Mouse (Mus musculus): ENCODE measurements around the gene Ndufb5.
"Not testable (repeated sequence)": the region's sequence is repeated elsewhere in the genome, so short reads cannot be mapped to it uniquely, and the experiment has no call there.

The Ndufb5 gene

GRCm38 (mm10) chr3:32725951-32726350 lies 10.8 kb upstream of the Ndufb5 start:
- DNase-seq (ENCODE audit: low read depth, low spot score), result no peak

DNA sequence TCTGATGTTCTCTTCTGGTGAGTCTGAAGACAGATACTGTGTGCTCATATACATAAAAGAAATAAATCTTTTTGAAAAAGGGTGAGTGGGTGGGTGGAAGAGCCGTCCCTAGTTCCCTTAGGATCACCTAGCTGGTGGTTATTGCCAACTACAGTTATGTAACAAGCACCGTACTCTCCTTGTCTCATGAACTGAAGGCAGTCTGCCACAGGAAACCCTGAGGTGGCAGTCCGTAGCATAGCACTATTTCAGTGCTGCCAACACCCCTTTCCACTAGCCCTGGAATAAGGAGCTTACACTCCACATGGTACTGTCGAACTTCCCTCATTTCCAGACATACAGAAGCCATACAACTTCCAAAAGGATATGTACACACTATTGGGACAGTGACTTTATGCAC lies 8.9 kb upstream of the Ndufb5 start:
- DNase-seq (ENCODE audit: low read depth, low spot score), result no peak

DNA sequence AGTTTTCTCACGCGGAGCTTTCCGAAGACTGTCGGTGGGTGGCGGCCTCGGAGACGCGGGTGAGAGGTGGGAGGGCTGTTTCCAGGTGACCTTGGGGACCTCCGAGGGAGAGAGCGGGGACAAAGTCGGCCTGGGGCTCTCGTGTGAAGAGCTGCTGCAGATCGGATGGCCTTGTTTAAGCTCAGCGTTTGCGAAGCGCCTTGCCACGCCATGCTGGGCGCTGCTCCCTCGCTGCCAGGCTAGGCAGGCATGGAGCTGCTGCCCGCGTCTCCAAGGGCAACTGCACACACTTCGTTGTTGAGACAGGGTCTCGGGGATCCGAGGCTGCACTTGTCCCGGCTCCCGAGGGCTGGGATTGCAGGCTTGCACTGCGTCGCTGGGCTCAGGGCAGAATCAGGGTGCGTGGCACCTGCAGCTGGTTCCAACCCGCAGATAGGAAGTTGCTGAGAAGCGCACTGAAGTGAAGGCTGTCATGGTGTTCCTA lies 424 bp downstream of the Ndufb5 start, which contains the start of gene Mrpl47:
Gene Mrpl47 (minus strand): TSS at position 434 of the 484 bp plus-strand sequence.
- DNase-seq (ENCODE audit: low read depth, low spot score), result no peak

- no peak for DNase-seq (ENCODE audit: low read depth, low spot score)
Observed at GRCm38 (mm10) chr3:32738549-32738948, 1.8 kb downstream of the Ndufb5 start.

DNA sequence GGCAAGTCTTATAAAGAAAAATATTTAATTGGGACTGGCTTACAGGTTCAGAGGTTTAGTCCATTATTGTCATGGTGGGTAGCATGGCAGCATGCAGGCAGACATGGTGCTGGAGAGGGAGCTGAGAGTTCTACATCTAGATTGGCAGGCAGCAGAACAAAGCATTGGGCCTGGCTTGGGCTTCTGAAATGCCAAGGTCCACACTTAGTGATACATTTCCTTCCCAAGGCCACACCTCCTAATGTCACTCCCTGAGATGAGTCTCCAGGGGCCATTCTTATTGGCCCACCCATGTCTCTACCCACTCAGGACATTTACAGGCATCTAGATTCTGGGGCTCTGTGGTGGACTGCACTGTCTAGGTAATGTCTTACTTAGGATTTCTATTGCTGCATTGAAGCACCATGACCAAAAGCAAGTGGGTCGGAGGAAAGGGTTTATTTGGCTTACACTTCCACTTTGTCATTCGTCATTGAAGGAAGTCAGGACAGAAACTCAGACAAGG lies 5.5 kb downstream of the Ndufb5 start:
- no peak for DNase-seq (ENCODE audit: low read depth, low spot score)

DNA sequence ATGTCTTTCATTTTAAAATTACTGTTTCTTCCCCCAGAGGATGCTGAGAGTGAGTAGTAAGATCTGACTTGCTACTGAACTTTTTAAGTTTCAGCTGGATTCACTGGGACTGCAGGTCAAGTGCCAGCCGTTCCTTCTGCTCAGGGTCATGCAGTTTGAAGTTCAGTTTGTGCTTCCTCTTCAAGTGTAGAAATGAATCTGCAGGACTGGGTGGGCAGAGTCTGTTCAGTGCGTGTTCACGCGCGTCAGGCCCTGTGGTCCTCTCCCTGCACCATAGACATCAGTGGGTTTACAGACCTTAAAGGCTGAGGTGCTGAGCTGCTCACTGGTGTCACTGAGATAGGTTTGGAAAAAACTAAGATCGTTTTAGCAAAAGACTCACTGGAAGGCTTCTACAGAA lies 8.2 kb downstream of the Ndufb5 start:
- DNase-seq (ENCODE audit: low read depth, low spot score), result no peak

GRCm38 (mm10) chr3:32745426-32745825 lies 8.6 kb downstream of the Ndufb5 start:
- not testable (repeated sequence) for DNase-seq (ENCODE audit: low read depth, low spot score)

DNA sequence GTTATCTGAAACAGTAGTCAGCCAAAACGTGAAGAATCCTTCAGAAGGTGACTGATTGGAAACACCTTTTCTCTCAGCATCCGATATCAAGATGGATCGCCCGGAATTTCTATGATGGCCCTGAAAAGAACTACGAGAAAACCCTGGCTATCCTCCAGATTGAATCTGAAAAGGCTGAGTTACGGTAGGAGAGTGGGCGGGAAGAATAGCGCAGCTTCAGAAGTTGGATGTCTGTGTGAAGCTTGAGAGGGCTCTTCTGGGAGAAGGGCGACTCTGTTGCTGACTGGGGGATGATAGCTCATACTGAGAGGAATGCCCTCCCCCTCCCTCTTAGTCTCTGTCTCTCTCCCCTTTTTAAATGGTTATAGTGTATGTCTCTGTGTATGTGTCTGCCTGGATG lies 11.6 kb downstream of the Ndufb5 start:
- DNase-seq (ENCODE audit: low read depth, low spot score), result peak; percentile 26

DNA sequence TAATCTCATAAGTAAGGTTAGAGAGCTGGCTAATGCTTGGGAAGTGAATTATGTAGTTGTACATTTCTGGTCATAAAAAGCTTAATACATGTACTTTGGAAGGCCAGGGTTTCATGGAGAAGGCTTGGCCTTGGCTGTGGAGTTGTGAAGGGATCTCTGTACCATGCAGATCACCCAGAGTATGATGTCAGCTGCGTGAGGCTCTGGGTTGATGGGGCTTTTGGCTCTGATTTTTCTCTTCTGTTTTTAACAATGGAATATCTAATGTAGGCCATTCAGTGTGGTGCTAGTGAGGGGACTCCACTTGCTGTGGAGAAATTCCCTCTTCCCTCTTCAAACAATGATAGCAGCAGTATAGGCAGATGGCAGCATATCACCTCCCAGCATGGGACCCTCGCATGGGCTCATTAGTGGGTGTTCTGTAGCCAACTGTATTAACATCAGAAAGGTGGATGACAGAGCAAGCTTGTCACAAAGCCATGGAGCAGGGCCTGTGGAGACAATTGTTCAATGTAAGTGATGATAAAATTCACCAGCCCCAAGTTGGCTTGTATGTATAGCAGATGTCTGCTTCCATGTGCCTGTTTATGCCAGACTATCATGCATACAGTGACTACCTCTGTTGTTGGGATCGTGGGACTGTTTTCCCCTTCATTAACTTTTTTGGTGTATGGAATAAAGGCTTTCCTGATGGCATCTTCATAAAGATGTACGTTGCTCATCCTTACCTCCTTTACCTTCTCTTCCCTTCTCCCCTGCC lies 13.2 kb downstream of the Ndufb5 start:
- DNase-seq (ENCODE audit: low read depth, low spot score), result no peak

GRCm38 (mm10) chr3:32754384-32754915 lies 17.7 kb downstream of the Ndufb5 start:
- DNase-seq (ENCODE audit: low read depth, low spot score), result no peak

DNA sequence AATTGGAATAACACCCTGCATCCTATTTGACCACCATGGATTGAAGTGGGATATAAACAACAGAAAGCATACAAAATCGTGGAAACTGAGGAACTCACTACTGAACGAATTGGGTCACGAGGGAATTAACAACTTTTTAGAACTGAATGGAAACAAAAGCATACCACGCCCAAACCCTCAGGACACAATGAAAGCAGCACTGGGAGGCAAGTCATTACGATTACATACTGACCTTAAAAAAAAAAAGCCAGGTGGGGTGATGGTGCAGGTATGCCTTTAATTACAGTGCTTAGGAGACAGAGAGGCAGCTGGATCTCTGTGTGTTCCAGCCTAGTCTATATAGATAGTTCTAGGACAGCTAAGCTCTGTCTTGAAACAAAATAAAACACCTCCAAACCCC lies 22.4 kb downstream of the Ndufb5 start:
- DNase-seq (ENCODE audit: low read depth, low spot score), result no peak

DNA sequence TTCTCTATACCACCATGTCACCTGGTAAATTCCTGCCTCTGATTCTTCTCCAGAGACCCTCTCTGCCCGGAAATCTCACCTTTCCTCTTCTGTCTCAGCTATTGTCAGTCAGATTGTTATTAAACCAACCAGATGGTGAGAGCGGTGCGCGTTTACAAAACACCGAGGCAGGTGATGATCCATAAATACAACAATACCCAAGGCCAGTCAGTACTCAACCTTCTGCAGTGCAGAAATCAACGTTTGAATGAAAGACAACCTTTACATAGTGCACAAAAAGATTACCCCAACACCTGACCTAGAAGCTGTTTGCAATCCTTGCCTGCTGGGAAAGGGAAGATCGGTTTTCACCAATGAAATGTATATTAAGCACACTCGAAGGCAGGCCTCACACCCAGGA lies 26.2 kb downstream of the Ndufb5 start:
- no peak for DNase-seq (ENCODE audit: low read depth, low spot score)

- DNase-seq (ENCODE audit: low read depth, low spot score), result no peak
Observed at GRCm38 (mm10) chr3:32763902-32764301, 27.1 kb downstream of the Ndufb5 start.

GRCm38 (mm10) chr3:32770781-32771180 lies 34.0 kb downstream of the Ndufb5 start:
- DNase-seq (ENCODE audit: low read depth, low spot score), result no peak
